Mouse (Mus musculus) liver, embryonic 16.5 days (tissue): ENCODE results near the gene Lrrc61. TPM values are rescaled to one million over a fixed set of nuclear protein-coding genes. Genes with fewer than 3 reads are reported as not detected.

Experiments
- ATAC-seq: fragments of 200-750 bp; cut with Nextera tagmentation; 2 replicates; pipeline ENCODE4 v1.8.0; 2017; ENCODE audit warnings: low read depth, mild to moderate bottlenecking, moderate number of reproducible peaks, moderate library complexity
- H3K27ac ChIP-seq: fragments of 300-500 bp; sonication (generic); 2 replicates; pipeline ENCODE4 v1.5.1; 2014; ENCODE audit warnings: mild to moderate bottlenecking, low read length
- H3K27me3 ChIP-seq: fragments of 300-500 bp; sonication (generic); 2 replicates; pipeline ENCODE4 v1.6.1; 2014; ENCODE audit warnings: low read depth, low read length, mixed read lengths; ENCODE audit not compliant: control insufficient read depth, insufficient read depth
- H3K36me3 ChIP-seq: fragments of 300-500 bp; sonication (generic); 2 replicates; pipeline ENCODE4 v1.6.1; 2014; ENCODE audit warnings: mild to moderate bottlenecking; ENCODE audit not compliant: control insufficient read depth, insufficient read depth
- H3K4me1 ChIP-seq: fragments of 300-500 bp; sonication (generic); 2 replicates; pipeline ENCODE4 v1.6.1; 2014; ENCODE audit warnings: low read depth, low read length, mixed read lengths; ENCODE audit not compliant: control insufficient read depth
- H3K4me2 ChIP-seq: fragments of 300-500 bp; sonication (generic); 2 replicates; pipeline ENCODE4 v1.6.1; 2014; ENCODE audit warnings: low read depth, low read length, mixed read lengths
- H3K4me3 ChIP-seq: fragments of 300-500 bp; sonication (generic); 2 replicates; pipeline ENCODE4 v1.5.1; 2014; ENCODE audit warnings: low read depth, mild to moderate bottlenecking, low read length
- H3K9ac ChIP-seq: fragments of 300-500 bp; sonication (generic); 2 replicates; pipeline ENCODE4 v1.6.1; 2014; ENCODE audit warnings: low read depth, low read length
- H3K9me3 ChIP-seq: fragments of 300-500 bp; sonication (generic); replicated peaks from 2 replicates; pipeline ENCODE4 v1.6.1; 2016; ENCODE audit warnings: low read length; ENCODE audit not compliant: control insufficient read depth
- WGBS: fragments of 180-500 bp; shearing (Covaris S2); extraction: QIAGEN DNeasy Blood & Tissue Kit; methylation state at CpG from one replicate; pipeline ENCODE4 v1.1.7; 2014; ENCODE audit not compliant: insufficient replicate concordance; 5-methylcytosine and 5-hydroxymethylcytosine counted together
- polyA plus RNA-seq: library from polyadenylated mRNA; unstranded; fragments of >200 nt; fragmentation: Nextera tagmentation; extraction: Ambion mirVana; gene quantifications from 2 replicates; pipeline ENCODE4 v1.2.1, GENCODE M21; 2015

Lrrc61 gene
- polyA plus RNA-seq, 1 experiment from 2014 or later, result 2.1 TPM

DNA sequence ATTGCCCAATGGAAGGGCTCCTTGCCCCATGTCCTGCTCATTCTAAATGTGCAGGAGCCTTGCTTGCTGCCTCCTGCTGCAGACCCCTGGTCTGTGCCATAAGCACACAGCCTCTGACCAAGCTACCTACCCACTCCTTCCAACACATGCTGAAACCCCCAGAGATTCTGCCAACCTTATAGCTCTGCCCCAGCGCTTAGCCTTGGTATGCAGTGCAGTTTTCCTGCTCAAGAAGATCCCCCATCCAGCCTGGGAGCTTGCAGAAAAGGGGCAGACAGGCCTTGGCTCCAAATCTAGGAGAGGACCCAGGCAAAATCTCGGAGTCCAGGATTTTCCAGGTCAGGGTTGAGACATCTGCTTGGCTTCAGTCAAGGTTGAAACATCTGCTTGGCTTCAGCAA is 21.1 kb upstream of the Lrrc61 start:
- no peaks in the 10 kb centered on the region for H3K4me1 ChIP-seq
- no peak overlapping the region for H3K9ac ChIP-seq
- H3K9me3 ChIP-seq, result no peaks in the 10 kb centered on the region
- H3K4me3 ChIP-seq, result no peak overlapping the region
- no peak overlapping the region for H3K4me2 ChIP-seq
- ATAC-seq, result no peak
- H3K27ac ChIP-seq, result no peak overlapping the region
- no peaks in the 10 kb centered on the region for H3K27me3 ChIP-seq
- no peaks in the 10 kb centered on the region for H3K36me3 ChIP-seq
- WGBS, result 51% methylated on average over 2 of the region's 2 CpGs

DNA sequence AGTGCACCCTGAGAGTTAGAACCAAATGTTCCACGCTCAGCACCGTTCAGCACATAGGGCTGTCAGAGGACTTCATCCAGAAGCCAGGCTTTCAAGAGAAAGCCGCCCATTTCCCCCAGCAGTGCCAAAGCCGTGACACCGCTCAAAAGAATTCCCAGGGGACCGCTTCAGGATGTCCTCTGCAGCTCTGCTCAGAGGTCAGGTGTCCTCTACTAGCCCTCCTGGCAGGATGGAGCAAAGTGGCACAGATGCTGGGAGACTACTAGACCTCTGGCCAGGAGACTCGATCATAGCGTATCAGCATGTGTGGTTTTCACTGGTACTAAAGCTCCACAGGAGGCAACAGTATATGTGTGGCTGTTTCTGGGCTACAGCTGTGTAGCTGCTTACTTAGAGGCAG is 19.7 kb upstream of the Lrrc61 start:
- whole genome bisulfite sequencing, result 70% methylated on average over 8 of the region's 8 CpGs

DNA sequence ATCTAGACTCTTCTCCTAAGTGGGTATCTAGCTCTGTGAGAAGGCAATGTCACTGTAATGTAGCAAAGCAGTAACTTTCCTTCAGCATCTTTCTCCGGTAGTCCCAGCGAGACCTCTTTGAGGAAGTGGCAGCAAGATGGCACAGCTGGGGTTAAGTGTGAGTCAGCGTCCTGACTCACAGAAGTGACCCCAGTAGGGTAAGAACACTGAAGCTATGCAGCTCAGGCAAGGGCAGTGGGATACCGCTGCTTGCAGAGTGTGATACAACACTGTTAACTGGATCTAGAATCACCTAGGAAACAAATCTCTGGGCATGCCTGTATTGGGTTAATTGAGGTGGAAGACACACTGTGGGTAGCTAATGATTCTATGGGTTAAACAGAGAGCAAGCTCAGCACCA is 18.5 kb upstream of the Lrrc61 start:
- Histone ChIP-seq H3K9me3 (no peaks in the 10 kb centered on the region), H3K36me3 (no peaks in the 10 kb centered on the region), H3K27me3 (no peaks in the 10 kb centered on the region), H3K4me1 (no peaks in the 10 kb centered on the region), H3K4me2 (no peak overlapping the region), H3K4me3 (no peak overlapping the region), H3K9ac (no peak overlapping the region), H3K27ac (no peak overlapping the region)
- ATAC-seq, result no peak
- 36% methylated on average over 4 of the region's 4 CpGs for WGBS

More for the DNA sequence above, 19.7 kb upstream of the Lrrc61 start:
- no peak overlapping the region for H3K4me3 ChIP-seq
- H3K36me3 ChIP-seq, result no peaks in the 10 kb centered on the region
- H3K9ac ChIP-seq, result no peak overlapping the region
- ATAC-seq, result no peak
- no peak overlapping the region for H3K27ac ChIP-seq
- no peaks in the 10 kb centered on the region for H3K4me1 ChIP-seq
- no peaks in the 10 kb centered on the region for H3K27me3 ChIP-seq
- no peak overlapping the region for H3K4me2 ChIP-seq
- no peaks in the 10 kb centered on the region for H3K9me3 ChIP-seq

DNA sequence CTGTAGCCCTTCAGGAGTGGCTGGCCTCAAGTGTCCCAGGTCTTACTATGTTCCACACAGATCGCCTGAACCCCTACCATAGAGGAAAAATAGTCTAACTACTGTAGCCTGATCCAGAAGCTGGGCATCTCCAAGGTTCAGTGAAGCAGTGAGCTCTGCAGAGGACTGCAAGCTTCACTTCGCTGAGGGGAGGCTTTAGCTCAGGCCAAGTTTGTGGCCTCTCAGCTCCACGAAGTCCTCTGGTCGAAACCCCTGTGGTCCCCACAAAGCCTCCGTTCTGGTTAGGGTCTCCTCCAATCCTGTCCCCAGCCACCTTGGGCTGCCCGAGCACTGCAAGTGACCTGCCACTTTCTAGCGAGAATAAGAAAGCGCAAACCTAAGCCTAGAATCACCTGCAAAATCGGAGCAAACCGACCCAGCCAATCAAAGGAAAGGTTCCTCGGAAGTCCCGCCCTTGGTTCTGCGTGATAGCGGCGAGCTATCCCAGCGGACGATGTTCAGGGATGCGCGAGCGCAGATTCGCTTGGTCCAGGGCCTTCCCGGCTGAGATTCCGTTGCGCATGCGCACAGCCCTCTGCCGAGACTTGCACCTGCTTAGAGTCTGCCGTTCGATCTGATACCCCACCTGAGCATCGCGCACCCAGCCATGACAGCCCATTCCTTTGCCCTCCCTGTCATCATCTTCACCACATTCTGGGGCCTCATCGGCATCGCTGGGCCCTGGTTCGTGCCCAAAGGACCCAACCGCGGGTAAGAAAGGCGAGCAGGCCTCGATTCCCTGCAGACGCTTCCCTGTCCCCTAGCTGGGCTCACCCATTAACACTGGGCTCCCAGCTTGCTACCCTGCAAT is 17.3 kb upstream of the Lrrc61 start, which contains the start of gene Atp6v0e2:
Gene Atp6v0e2, plus strand, starts transcription at position 511 of the 850 bp plus-strand sequence.
- H3K36me3 ChIP-seq, result no peaks in the 10 kb centered on the region
- H3K4me2 ChIP-seq, result peak within 1 kb of the TSS; percentile 38
- WGBS, result 14% methylated on average over 38 of the region's 38 CpGs
- H3K27me3 ChIP-seq, result no peaks in the 10 kb centered on the region
- H3K9me3 ChIP-seq, result no peaks in the 10 kb centered on the region
- no peaks in the 10 kb centered on the region for H3K4me1 ChIP-seq
- H3K9ac ChIP-seq, result no peak within 1 kb of the TSS
- H3K4me3 ChIP-seq, result peak within 1 kb of the TSS; percentile 13; the same call in 1 of the 2 replicates
- no peak within 1 kb of the TSS for H3K27ac ChIP-seq
- ATAC-seq, result peak; percentile 35; the same call in 1 of the 2 replicates

DNA sequence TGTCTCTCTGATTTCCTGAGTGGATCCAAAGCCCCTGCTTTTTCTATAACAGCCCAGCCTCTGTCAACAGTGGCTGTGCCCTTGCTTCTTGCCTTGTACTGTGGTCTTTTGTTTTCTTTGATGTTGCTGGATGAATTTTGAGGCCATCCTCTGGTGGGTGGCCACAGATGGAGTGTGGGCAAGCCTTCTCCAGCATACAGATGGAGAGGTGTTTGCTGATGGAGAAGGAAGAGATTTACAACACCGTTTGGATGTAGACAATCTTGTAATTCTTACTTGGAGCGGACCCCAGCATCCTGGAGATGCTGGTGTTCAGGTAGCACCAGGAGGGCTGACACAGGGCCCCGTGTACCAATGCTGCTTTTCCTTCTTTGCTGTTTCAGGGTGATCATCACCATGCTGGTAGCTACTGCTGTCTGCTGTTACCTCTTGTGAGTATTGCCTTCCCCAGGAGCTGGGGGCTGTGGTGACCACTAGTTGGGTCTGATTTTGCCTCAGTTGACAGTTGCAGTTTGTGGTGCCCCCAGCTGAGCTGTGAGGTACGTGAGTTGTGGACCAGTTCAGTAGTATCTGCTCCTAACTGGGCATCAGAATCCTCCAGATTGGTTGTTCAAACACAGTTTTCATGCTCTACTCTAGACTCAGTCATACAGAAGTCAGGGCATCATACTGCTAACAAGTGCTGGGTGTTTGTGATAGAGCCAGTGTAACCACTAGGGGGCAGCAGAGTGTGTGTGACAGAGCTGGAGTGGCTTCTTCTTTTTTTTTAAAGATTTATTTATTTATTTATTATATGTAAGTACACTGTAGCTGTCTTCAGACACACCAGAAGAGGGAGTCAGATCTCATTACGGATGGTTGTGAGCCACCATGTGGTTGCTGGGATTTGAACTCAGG is 15.5 kb upstream of the Lrrc61 start:
- no peak overlapping the region for H3K27ac ChIP-seq
- H3K36me3 ChIP-seq, result no peaks in the 10 kb centered on the region
- H3K27me3 ChIP-seq, result no peaks in the 10 kb centered on the region
- no peaks in the 10 kb centered on the region for H3K4me1 ChIP-seq
- no peak for ATAC-seq
- WGBS, result 47% methylated on average over 5 of the region's 5 CpGs
- H3K4me3 ChIP-seq, result no peak overlapping the region
- H3K9me3 ChIP-seq, result no peaks in the 10 kb centered on the region
- H3K9ac ChIP-seq, result no peak overlapping the region
- no peak overlapping the region for H3K4me2 ChIP-seq

DNA sequence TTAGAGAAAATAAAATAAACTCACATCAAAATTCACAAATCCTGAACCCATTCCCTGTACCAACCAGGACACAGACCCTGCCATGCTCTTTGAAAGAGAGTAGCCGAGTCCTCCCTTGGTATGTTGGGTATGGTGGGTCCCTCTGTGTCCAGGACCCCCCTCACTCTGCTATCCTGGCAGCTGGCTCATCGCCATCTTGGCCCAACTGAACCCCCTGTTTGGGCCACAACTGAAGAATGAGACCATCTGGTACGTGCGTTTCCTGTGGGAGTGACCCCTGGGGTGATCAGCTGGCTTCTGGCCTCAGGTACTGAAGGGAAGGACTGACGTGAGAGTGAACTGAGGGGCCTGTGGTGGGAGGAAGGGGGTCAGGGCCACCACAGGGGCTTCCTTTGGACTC is 14.7 kb upstream of the Lrrc61 start:
- Histone ChIP-seq H3K4me3 (no peak overlapping the region), H3K9me3 (no peaks in the 10 kb centered on the region), H3K4me2 (no peak overlapping the region), H3K4me1 (no peaks in the 10 kb centered on the region), H3K9ac (no peak overlapping the region), H3K27me3 (no peaks in the 10 kb centered on the region), H3K36me3 (no peaks in the 10 kb centered on the region), H3K27ac (no peak overlapping the region)
- no peak for ATAC-seq
- 58% methylated on average over 5 of the region's 5 CpGs for WGBS

DNA sequence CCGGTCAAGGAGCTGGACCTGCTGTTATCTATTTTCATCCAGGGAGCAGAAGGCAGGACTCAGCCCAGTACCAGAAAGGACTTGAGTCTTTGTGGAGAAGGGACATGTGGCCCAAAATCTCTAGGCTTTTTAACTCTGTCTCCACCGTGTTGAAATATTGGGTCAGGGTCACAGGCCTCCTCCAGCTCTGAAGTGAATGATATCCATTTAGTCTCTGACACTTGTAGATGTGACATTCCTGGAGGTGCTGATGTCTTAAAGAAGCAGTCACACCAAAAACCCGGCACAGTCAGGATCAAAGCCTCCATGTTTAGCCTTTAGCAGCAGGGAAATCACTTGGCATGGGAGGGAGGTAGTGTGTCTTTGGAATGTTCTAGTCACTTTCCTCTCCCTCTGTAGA is 13.9 kb upstream of the Lrrc61 start:
- 54% methylated on average over 3 of the region's 3 CpGs for WGBS
- no peaks in the 10 kb centered on the region for H3K36me3 ChIP-seq

DNA sequence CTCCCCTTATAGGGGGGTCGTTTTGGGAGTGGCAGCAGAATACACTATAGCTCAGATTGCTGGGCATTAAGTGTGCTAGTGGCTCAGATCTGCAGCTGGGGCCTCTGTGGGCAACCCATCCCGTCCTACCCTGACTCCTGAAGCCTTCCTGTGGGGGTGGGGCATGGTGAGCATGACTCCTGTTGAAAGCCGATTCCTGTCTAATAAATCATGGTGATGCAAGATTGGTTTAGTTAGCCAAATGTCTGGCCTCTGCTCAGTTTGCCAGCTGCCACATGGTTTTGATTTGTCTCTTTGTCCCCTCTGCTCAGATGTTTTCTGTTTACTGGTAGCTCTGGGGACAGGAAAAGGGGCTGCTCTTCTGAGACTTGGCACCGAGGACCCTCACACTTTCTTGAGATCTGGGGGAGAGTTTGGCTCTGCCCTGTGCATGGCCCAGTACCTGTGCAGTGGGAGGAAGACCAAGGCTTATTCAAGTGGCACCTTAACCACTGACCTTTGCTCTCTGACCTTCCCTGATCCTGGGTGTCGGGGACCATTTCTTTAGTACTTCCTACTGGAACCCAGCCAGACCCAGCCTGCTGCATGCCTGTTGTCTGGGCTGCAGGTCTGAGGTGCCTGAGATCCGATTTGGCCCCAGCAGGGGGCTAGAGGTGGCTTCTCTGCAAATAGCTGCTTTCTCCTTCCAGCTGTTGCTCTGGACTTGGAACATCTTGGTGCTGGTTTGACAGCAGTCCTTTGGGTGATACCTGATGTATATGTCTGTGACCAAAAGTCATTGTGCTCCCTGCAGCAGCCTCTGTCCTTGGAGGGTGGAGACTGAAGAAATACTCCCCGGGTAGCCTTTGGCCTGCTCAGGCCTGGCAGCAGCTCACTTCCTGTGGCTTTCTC is 12.8 kb upstream of the Lrrc61 start:
- Histone ChIP-seq H3K4me1 (no peaks in the 10 kb centered on the region), H3K36me3 (no peaks in the 10 kb centered on the region), H3K9me3 (no peaks in the 10 kb centered on the region), H3K4me2 (no peak overlapping the region), H3K27ac (no peak overlapping the region), H3K9ac (no peak overlapping the region), H3K27me3 (no peaks in the 10 kb centered on the region), H3K4me3 (no peak overlapping the region)
- ATAC-seq, result no peak
- 18% methylated on average over 7 of the region's 7 CpGs for WGBS

More for the DNA sequence above, 13.9 kb upstream of the Lrrc61 start:
- H3K9me3 ChIP-seq, result no peaks in the 10 kb centered on the region
- ATAC-seq, result no peak
- no peak overlapping the region for H3K4me2 ChIP-seq
- no peak overlapping the region for H3K9ac ChIP-seq
- no peaks in the 10 kb centered on the region for H3K27me3 ChIP-seq
- H3K4me3 ChIP-seq, result no peak overlapping the region
- no peak overlapping the region for H3K27ac ChIP-seq
- no peaks in the 10 kb centered on the region for H3K4me1 ChIP-seq
